Mouse (Mus musculus) heart, postnatal 0 days (tissue): ENCODE measurements around the gene Cyp4f13.

Experiments used
- CTCF ChIP-seq: IDR thresholded peaks from 2 replicates; pipeline ENCODE4 v1.5.1; 2016; ENCODE audit warnings: antibody characterized with exemption, control low read depth, low read depth
- EP300 ChIP-seq: IDR thresholded peaks from 2 replicates; pipeline ENCODE4 v1.6.1; 2016; ENCODE audit warnings: antibody characterized with exemption, low read depth

GRCm38 (mm10) chr17:32878773-32879172 lies 68.4 kb downstream of the Cyp4f13 start:
- TF ChIP-seq CTCF: no peak
- no peak for TF ChIP-seq EP300
